Mouse (Mus musculus): ENCODE measurements around the gene Endou. TPM values are rescaled to one million over a fixed set of nuclear protein-coding genes. Genes with fewer than 3 reads are reported as not detected.
"Not testable (repeated sequence)": the region's sequence is repeated elsewhere in the genome, so short reads cannot be mapped to it uniquely, and the experiment has no call there.

Gene Endou
- polyA plus RNA-seq, 2 experiments, result 9.4 to 11.6 TPM

- DNase-seq (ENCODE audit: low spot score) (no peak), ATAC-seq (ENCODE audit: low FRiP score, low read depth) (no peak)
- no peak overlapping the region for H3K4me2 ChIP-seq (replicated peaks; ENCODE audit: low read depth, low read length, severe bottlenecking)
- peaks cover 39% of the 10 kb centered on the region for H3K36me3 ChIP-seq (ENCODE audit: control insufficient read depth, insufficient read depth, low read length)
- no peak overlapping the region for H3K27ac ChIP-seq (replicated peaks; ENCODE audit: low read depth, low read length)
- no peaks in the 10 kb centered on the region for H3K27me3 ChIP-seq (ENCODE audit: control insufficient read depth, insufficient read depth, low read length)
- H3K9ac ChIP-seq (ENCODE audit: low read depth, low read length, severe bottlenecking), result no peak overlapping the region
- H3K4me1 ChIP-seq (ENCODE audit: control insufficient read depth, insufficient read depth, low read length), result no peaks in the 10 kb centered on the region
- H3K4me3 ChIP-seq (replicated peaks; ENCODE audit: low read length), result no peak overlapping the region
- no peak for TF ChIP-seq POLR2A (IDR thresholded peaks at IDR 0.05; ENCODE audit: borderline replicate concordance, extremely low read depth, insufficient read depth, insufficient read length)
- no peaks in the 10 kb centered on the region for H3K9me3 ChIP-seq (ENCODE audit: control insufficient read depth, low read length)
- 82% methylated on average over 9 of the region's 9 CpGs for WGBS
Observed at GRCm38 (mm10) chr15:97672211-97672765, 58.9 kb downstream of the Endou start.

- Histone ChIP-seq H3K36me3 (ENCODE audit: control insufficient read depth, insufficient read depth, low read length) (peaks cover 22% of the 10 kb centered on the region), H3K4me3 (replicated peaks; ENCODE audit: low read length) (no peak overlapping the region), H3K9ac (ENCODE audit: low read depth, low read length, severe bottlenecking) (no peak overlapping the region), H3K27me3 (ENCODE audit: control insufficient read depth, insufficient read depth, low read length) (no peaks in the 10 kb centered on the region), H3K4me2 (replicated peaks; ENCODE audit: low read depth, low read length, severe bottlenecking) (no peak overlapping the region), H3K9me3 (ENCODE audit: control insufficient read depth, low read length) (no peaks in the 10 kb centered on the region), H3K4me1 (ENCODE audit: control insufficient read depth, insufficient read depth, low read length) (no peaks in the 10 kb centered on the region), H3K27ac (replicated peaks; ENCODE audit: low read depth, low read length) (no peak overlapping the region)
- DNase-seq (ENCODE audit: low spot score) (no peak), ATAC-seq (ENCODE audit: low FRiP score, low read depth) (no peak)
- no peak for TF ChIP-seq POLR2A (IDR thresholded peaks at IDR 0.05; ENCODE audit: borderline replicate concordance, extremely low read depth, insufficient read depth, insufficient read length)
- 81% methylated on average over 6 of the region's 6 CpGs for WGBS
Observed at GRCm38 (mm10) chr15:97670554-97670953, 60.6 kb downstream of the Endou start.

GRCm38 (mm10) chr15:97668158-97668877 is 62.8 kb downstream of the Endou start:
- H3K4me1 ChIP-seq (ENCODE audit: control insufficient read depth, insufficient read depth, low read length); H3K27ac ChIP-seq (replicated peaks; ENCODE audit: low read depth, low read length); H3K4me2 ChIP-seq (replicated peaks; ENCODE audit: low read depth, low read length, severe bottlenecking); ATAC-seq (ENCODE audit: low FRiP score, low read depth); H3K9ac ChIP-seq (ENCODE audit: low read depth, low read length, severe bottlenecking); H3K36me3 ChIP-seq (ENCODE audit: control insufficient read depth, insufficient read depth, low read length); H3K4me3 ChIP-seq (replicated peaks; ENCODE audit: low read length); DNase-seq (ENCODE audit: low spot score); H3K27me3 ChIP-seq (ENCODE audit: control insufficient read depth, insufficient read depth, low read length); H3K9me3 ChIP-seq (ENCODE audit: control insufficient read depth, low read length): not testable (repeated sequence)
- WGBS, result 72% methylated on average over 17 of the region's 17 CpGs

GRCm38 (mm10) chr15:97667437-97667836 is 63.7 kb downstream of the Endou start:
- no peak overlapping the region for H3K9ac ChIP-seq (ENCODE audit: low read depth, low read length, severe bottlenecking)
- H3K4me1 ChIP-seq (ENCODE audit: control insufficient read depth, insufficient read depth, low read length), result peaks cover 3% of the 10 kb centered on the region; the same call in 1 of the 2 replicates
- H3K4me2 ChIP-seq (replicated peaks; ENCODE audit: low read depth, low read length, severe bottlenecking), result no peak overlapping the region
- peak; percentile 79 for DNase-seq (ENCODE audit: low spot score)
- H3K27me3 ChIP-seq (ENCODE audit: control insufficient read depth, insufficient read depth, low read length), result no peaks in the 10 kb centered on the region
- no peak for TF ChIP-seq POLR2A (IDR thresholded peaks at IDR 0.05; ENCODE audit: borderline replicate concordance, extremely low read depth, insufficient read depth, insufficient read length)
- ATAC-seq (ENCODE audit: low FRiP score, low read depth), result no peak
- WGBS, result 33% methylated on average over 7 of the region's 7 CpGs
- 0 out of 2 replicates have a peak, but pooled peaks cover 2% of the 10 kb centered on the region for H3K36me3 ChIP-seq (ENCODE audit: control insufficient read depth, insufficient read depth, low read length)
- no peaks in the 10 kb centered on the region for H3K9me3 ChIP-seq (ENCODE audit: control insufficient read depth, low read length)
- no peak overlapping the region for H3K4me3 ChIP-seq (replicated peaks; ENCODE audit: low read length)
- no peak overlapping the region for H3K27ac ChIP-seq (replicated peaks; ENCODE audit: low read depth, low read length)

GRCm38 (mm10) chr15:97666457-97666770 is 64.7 kb downstream of the Endou start:
- no peak for TF ChIP-seq POLR2A (IDR thresholded peaks at IDR 0.05; ENCODE audit: borderline replicate concordance, extremely low read depth, insufficient read depth, insufficient read length)
- Histone ChIP-seq H3K9me3 (ENCODE audit: control insufficient read depth, low read length) (no peaks in the 10 kb centered on the region), H3K9ac (ENCODE audit: low read depth, low read length, severe bottlenecking) (no peak overlapping the region), H3K27ac (replicated peaks; ENCODE audit: low read depth, low read length) (no peak overlapping the region), H3K4me1 (ENCODE audit: control insufficient read depth, insufficient read depth, low read length) (peaks cover 3% of the 10 kb centered on the region; the same call in 1 of the 2 replicates), H3K27me3 (ENCODE audit: control insufficient read depth, insufficient read depth, low read length) (no peaks in the 10 kb centered on the region), H3K4me2 (replicated peaks; ENCODE audit: low read depth, low read length, severe bottlenecking) (no peak overlapping the region), H3K36me3 (ENCODE audit: control insufficient read depth, insufficient read depth, low read length) (no peaks in the 10 kb centered on the region), H3K4me3 (replicated peaks; ENCODE audit: low read length) (no peak overlapping the region)
- no peak for DNase-seq (ENCODE audit: low spot score)
- 90% methylated on average over 10 of the region's 10 CpGs for WGBS
- no peak for ATAC-seq (ENCODE audit: low FRiP score, low read depth)

Data from limb, embryonic 14.5 days (tissue).